Mouse (Mus musculus) cortical plate, adult 2 months (tissue): ENCODE results near the gene Qrfpr.

Experiments
- CTCF ChIP-seq: fragments of 200-500 bp; IDR thresholded peaks from 2 replicates; pipeline ENCODE4 v1.5.1; 2011; ENCODE audit warnings: mild to moderate bottlenecking, control low read depth, low read length; ENCODE audit not compliant: insufficient read depth; ENCODE audit errors: extremely low read depth
- POLR2A ChIP-seq: fragments of 200-500 bp; IDR thresholded peaks from 2 replicates; pipeline ENCODE4 v1.6.1; 2011; ENCODE audit warnings: mild to moderate bottlenecking, low read length, control low read depth; ENCODE audit not compliant: insufficient read depth; ENCODE audit errors: extremely low read depth

DNA sequence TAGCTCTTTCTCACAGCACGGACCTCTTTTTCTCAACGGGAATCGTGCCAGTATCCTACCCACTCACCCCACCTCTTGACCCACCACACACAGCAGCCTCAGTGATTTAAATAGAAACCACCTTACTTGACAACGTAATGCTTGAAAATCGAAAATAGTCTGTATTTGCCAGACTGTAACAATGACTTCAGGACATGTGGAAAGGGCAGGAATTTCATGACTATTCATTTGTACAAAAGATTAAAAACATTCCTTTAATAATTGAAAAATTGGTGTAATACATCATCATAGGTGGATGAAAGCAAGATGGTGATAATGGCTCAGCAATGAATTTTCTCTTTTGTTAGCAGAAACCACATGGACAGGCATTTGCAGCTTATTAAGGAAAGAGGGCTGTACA, 21.0 kb downstream of the Qrfpr start:
- TF ChIP-seq CTCF, result no peak
- no peak for TF ChIP-seq POLR2A
